In genomic region chr2:167112737-167113136, GRCm38 (mm10) we compare ENCODE assay signal across 9 mouse cellular contexts. TPM values are rescaled to one million over a fixed set of nuclear protein-coding genes. Genes with fewer than 3 reads are reported as not detected.
DNase-seq lines count a peak whose midpoint lies in the region; ATAC-seq and TF ChIP-seq lines count a peak whose summit lies in the region.
"Had no signal": no experiment of that assay in that cellular context is flagged by ENCODE, and none has a peak within 500 bp of the region (broad histone marks: within the 10 kb centered on the region; RNA-seq: fewer than 3 reads in every experiment).

No protein-coding gene starts in this region.

- peak; percentile 99 for TF ChIP-seq CTCF in midbrain, postnatal 0 days (IDR thresholded peaks at IDR 0.05)

- H3K4me1 ChIP-seq in liver, embryonic 12.5 days, result no peaks in the 10 kb centered on the region
- H3K4me1 ChIP-seq in midbrain, postnatal 0 days (ENCODE audit: insufficient read depth, low read length), result no peaks in the 10 kb centered on the region

- no peak overlapping the region for H3K4me3 ChIP-seq in liver, embryonic 12.5 days
- H3K4me3 ChIP-seq in midbrain, postnatal 0 days (ENCODE audit: low read depth, low read length), result no peak overlapping the region

- no peaks in the 10 kb centered on the region for H3K36me3 ChIP-seq in liver, embryonic 12.5 days
- no peaks in the 10 kb centered on the region for H3K36me3 ChIP-seq in midbrain, postnatal 0 days (ENCODE audit: insufficient read depth, low read length)

- WGBS in liver, embryonic 12.5 days (ENCODE audit: insufficient replicate concordance), result 43% methylated on average over 6 of the region's 6 CpGs
- 48% methylated on average over 6 of the region's 6 CpGs for WGBS in midbrain, postnatal 0 days

- peak; percentile 81 for DNase-seq in liver
- DNase-seq in embryo, embryonic 10 days (ENCODE audit: low spot score), result peak; percentile 89
- peak; percentile 89 for DNase-seq in gastrocnemius, postnatal 10 days
- peak; percentile 86 for DNase-seq in kidney, adult 18-20 months
- DNase-seq in left cerebral cortex, postnatal 4 days, result peak; percentile 76
- DNase-seq in midbrain, postnatal 0 days (ENCODE audit: low spot score), result peak; percentile 85
- DNase-seq in spleen, postnatal 14 days (ENCODE audit: low spot score in 2 of 2), result peak; percentile 62 to 80

- no peak overlapping the region for H3K9ac ChIP-seq in liver, embryonic 12.5 days
- no peak overlapping the region for H3K9ac ChIP-seq in midbrain, postnatal 0 days (replicated peaks; ENCODE audit: low read length, poor library complexity, severe bottlenecking)

- H3K9me3 ChIP-seq in liver, embryonic 12.5 days (replicated peaks), result no peaks in the 10 kb centered on the region
- no peaks in the 10 kb centered on the region for H3K9me3 ChIP-seq in midbrain, postnatal 0 days (ENCODE audit: low read length)

- intact Hi-C loops in left cerebral cortex, postnatal 4 days (cut with DNase I), result no loop called here

- peaks cover 14% of the 10 kb centered on the region for H3K27me3 ChIP-seq in liver, embryonic 12.5 days (replicated peaks)
- no peaks in the 10 kb centered on the region for H3K27me3 ChIP-seq in midbrain, postnatal 0 days (ENCODE audit: insufficient read depth, low read length)

- no peak for ATAC-seq in liver, embryonic 12.5 days
- ATAC-seq in midbrain, postnatal 0 days (ENCODE audit: low FRiP score), result peak; percentile 45; the same call in 1 of the 2 replicates
- ATAC-seq: Patski had no signal

- H3K4me2 ChIP-seq in liver, embryonic 12.5 days, result no peak overlapping the region
- no peak overlapping the region for H3K4me2 ChIP-seq in midbrain, postnatal 0 days (ENCODE audit: low read depth, low read length, poor library complexity, severe bottlenecking)

- no peak overlapping the region for H3K27ac ChIP-seq in liver, embryonic 12.5 days
- H3K27ac ChIP-seq in midbrain, postnatal 0 days (ENCODE audit: low read depth, low read length), result no peak overlapping the region

RNA-seq across cellular contexts. Expression of gene Znfx1, which starts 49.9 kb away (rescaled TPM):
- polyA plus RNA-seq in liver, embryonic 12.5 days (2016; fragmentation: Nextera tagmentation; extraction: Ambion mirVana), result 13.7 and 13.8 TPM in 2 replicates
- total RNA-seq in gastrocnemius, postnatal 10 days (2021), result 10 to 100 TPM; 13.5 to 16.2 TPM
- total RNA-seq in left cerebral cortex, postnatal 4 days (2021), result 10 to 100 TPM; 30.3 to 32.1 TPM
- total RNA-seq in midbrain, postnatal 0 days (2014; rRNA removed), result 28.4 and 32.2 TPM in 2 replicates
- 4.7 and 6.0 TPM in 2 replicates for polyA plus RNA-seq in midbrain, postnatal 0 days (2015; fragmentation: Nextera tagmentation; extraction: Ambion mirVana)
